Mouse (Mus musculus) liver, embryonic 12.5 days (tissue): ENCODE data around the gene Dhx35. TPM values are rescaled to one million over a fixed set of nuclear protein-coding genes. Genes with fewer than 3 reads are reported as not detected.

Experiments used
- ATAC-seq: fragments of 200-750 bp; cut with Nextera tagmentation; 2 replicates; pipeline ENCODE4 v1.8.0; 2017; ENCODE audit warnings: moderate number of reproducible peaks, mild to moderate bottlenecking, moderate library complexity
- H3K27ac ChIP-seq: fragments of 300-500 bp; sonication (generic); 2 replicates; pipeline ENCODE4 v1.5.1; 2016; ENCODE audit warnings: mild to moderate bottlenecking
- H3K27me3 ChIP-seq: fragments of 300-500 bp; sonication (generic); replicated peaks from 2 replicates; pipeline ENCODE4 v1.6.1; 2016; ENCODE audit warnings: mild to moderate bottlenecking, moderate library complexity
- H3K36me3 ChIP-seq: fragments of 300-500 bp; sonication (generic); 2 replicates; pipeline ENCODE4 v1.6.1; 2016; ENCODE audit warnings: mild to moderate bottlenecking, moderate library complexity
- H3K4me1 ChIP-seq: fragments of 300-500 bp; sonication (generic); 2 replicates; pipeline ENCODE4 v1.6.1; 2016
- H3K4me2 ChIP-seq: fragments of 300-500 bp; sonication (generic); 2 replicates; pipeline ENCODE4 v1.6.1; 2016; ENCODE audit warnings: mild to moderate bottlenecking, moderate library complexity
- H3K4me3 ChIP-seq: fragments of 300-500 bp; sonication (generic); 2 replicates; pipeline ENCODE4 v1.5.1; 2016; ENCODE audit warnings: mild to moderate bottlenecking, moderate library complexity
- H3K9ac ChIP-seq: fragments of 300-500 bp; sonication (generic); 2 replicates; pipeline ENCODE4 v1.6.1; 2016; ENCODE audit warnings: mild to moderate bottlenecking, moderate library complexity
- H3K9me3 ChIP-seq: fragments of 300-500 bp; sonication (generic); replicated peaks from 2 replicates; pipeline ENCODE4 v1.6.1; 2016; ENCODE audit warnings: mild to moderate bottlenecking, moderate library complexity
- WGBS: fragments of 180-500 bp; shearing (Covaris S2); methylation state at CpG from one replicate; pipeline ENCODE4 v1.1.7; 2016; ENCODE audit not compliant: insufficient replicate concordance; 5-methylcytosine and 5-hydroxymethylcytosine counted together
- polyA plus RNA-seq: library from polyadenylated mRNA; unstranded; fragments of >200 nt; fragmentation: Nextera tagmentation; extraction: Ambion mirVana; gene quantifications from 2 replicates; pipeline ENCODE4 v1.2.1, GENCODE M21; 2016

The Dhx35 gene
- polyA plus RNA-seq, 1 experiment from 2014 or later = 7.1 TPM

DNA sequence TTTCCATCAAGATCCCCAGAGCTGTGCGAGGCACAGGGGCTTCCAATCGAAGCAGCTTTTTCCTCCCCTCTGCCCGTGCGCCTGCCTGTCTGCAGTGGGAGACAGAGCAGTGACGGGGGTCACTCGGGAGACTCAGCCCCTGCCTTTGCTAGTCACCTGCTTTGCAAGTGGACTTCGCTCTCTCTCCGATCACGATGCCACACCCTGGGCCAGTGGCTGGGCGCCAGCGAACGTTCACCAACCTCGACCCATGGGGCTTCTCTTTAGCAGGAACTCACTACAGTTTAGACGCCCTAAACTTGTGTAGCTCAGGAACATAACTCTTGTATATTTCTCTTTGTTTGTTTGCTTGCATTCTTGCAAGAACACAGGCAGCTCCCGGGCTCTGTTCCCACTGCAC, 63.0 kb downstream of the Dhx35 start:
- H3K9me3 ChIP-seq = no peaks in the 10 kb centered on the region
- H3K9ac ChIP-seq = no peak overlapping the region
- peaks cover 58% of the 10 kb centered on the region for H3K36me3 ChIP-seq
- no peak overlapping the region for H3K27ac ChIP-seq
- no peaks in the 10 kb centered on the region for H3K27me3 ChIP-seq
- no peak overlapping the region for H3K4me2 ChIP-seq
- 82% methylated on average over 15 of the region's 15 CpGs for WGBS
- peaks cover 6% of the 10 kb centered on the region; the same call in 1 of the 2 replicates for H3K4me1 ChIP-seq
- no peak for ATAC-seq
- no peak overlapping the region for H3K4me3 ChIP-seq

GRCm38 (mm10) chr2:158861115-158861514, 66.5 kb downstream of the Dhx35 start:
- H3K4me3 ChIP-seq = no peak overlapping the region
- no peak overlapping the region for H3K9ac ChIP-seq
- no peaks in the 10 kb centered on the region for H3K4me1 ChIP-seq
- H3K27ac ChIP-seq = no peak overlapping the region
- no peak overlapping the region for H3K4me2 ChIP-seq
- WGBS = 71% methylated on average over 2 of the region's 2 CpGs
- no peaks in the 10 kb centered on the region for H3K27me3 ChIP-seq
- ATAC-seq = no peak
- H3K9me3 ChIP-seq = no peaks in the 10 kb centered on the region
- H3K36me3 ChIP-seq = peaks cover 30% of the 10 kb centered on the region

DNA sequence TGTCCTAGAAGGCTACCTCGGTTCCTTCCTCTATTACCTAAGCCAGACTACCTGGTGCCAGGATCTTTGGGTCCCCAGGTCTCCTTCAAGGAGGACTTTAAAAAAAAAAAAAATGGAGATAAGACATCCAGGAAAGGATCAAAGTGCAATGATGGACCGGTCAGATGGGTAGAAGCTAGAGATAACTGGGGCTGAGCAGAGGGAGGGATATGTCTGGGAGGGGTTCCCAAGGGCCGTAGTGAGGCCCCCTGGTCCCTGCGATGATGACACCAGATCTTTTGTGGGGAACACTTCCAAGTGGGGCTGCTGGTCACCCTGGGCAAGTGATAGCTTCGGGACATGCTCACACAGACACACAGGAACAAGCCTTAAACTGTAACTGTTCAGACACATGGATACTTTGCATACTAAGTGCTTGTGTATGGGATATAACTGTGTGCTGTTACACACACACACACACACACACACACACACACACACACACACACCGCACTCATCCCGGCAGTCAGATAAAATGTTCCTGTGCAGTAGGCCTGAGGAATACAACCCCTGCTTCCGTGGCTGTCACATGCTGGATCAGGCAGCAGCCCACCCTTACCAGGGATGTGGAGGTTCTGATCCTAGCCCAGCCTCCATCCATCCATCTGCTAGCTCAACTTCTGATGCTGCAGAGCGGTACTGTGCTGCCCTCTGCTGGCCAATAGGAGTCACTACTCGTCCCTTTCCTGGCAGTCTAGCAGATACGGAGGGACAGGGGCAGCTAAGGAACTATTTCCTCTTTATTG, 68.9 kb downstream of the Dhx35 start:
- Histone ChIP-seq H3K27me3 (no peaks in the 10 kb centered on the region), H3K4me3 (no peak overlapping the region), H3K4me1 (no peaks in the 10 kb centered on the region), H3K36me3 (0 out of 2 replicates have a peak, but pooled peaks cover 6% of the 10 kb centered on the region), H3K4me2 (no peak overlapping the region), H3K9me3 (no peaks in the 10 kb centered on the region), H3K9ac (no peak overlapping the region), H3K27ac (no peak overlapping the region)
- peak; percentile 28; the same call in 1 of the 2 replicates for ATAC-seq
- 41% methylated on average over 11 of the region's 11 CpGs for WGBS

DNA sequence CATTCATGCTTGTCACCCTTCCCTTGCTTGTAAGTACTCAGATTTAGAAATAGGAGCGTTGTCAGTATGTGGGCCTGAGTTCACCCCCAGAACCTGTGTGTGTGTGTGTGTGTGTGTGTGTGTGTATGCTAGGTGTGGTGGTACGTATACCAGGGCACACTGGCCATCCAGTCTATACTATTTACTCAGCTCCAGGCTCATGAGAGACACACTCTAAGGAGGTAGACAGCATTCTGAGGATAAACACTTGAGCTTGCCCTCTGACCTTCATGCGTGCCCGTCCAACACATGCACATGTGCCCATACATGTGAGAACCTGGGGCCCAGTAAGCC, 69.5 kb downstream of the Dhx35 start:
- no peaks in the 10 kb centered on the region for H3K9me3 ChIP-seq
- WGBS = 64% methylated on average over 4 of the region's 4 CpGs
- H3K4me2 ChIP-seq = no peak overlapping the region
- H3K27ac ChIP-seq = no peak overlapping the region
- ATAC-seq = 0 out of 2 replicates have a peak, but pooled peaks have one; percentile 8
- H3K27me3 ChIP-seq = no peaks in the 10 kb centered on the region
- H3K9ac ChIP-seq = no peak overlapping the region
- H3K4me1 ChIP-seq = no peaks in the 10 kb centered on the region
- H3K36me3 ChIP-seq = 0 out of 2 replicates have a peak, but pooled peaks cover 2% of the 10 kb centered on the region
- no peak overlapping the region for H3K4me3 ChIP-seq

DNA sequence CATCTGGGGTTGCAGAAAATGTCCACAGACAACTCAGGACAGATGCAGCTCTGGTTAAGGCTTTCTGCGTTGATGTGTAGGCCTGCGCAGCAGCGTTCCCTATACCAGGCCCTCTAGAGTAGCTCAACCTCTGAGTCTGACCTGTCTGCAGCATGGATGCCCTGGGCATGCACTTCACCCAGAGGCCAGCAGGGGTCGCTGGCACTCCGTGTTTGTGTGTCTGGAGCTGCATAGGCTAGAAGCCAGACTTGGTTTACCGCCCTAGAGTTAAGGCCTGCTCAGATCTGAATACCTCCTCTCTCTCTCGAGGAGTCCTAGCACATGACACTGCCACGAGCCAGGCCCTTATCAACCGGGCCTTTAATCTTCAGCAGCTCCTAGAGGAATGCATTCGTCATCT, 70.8 kb downstream of the Dhx35 start:
- H3K27me3 ChIP-seq = no peaks in the 10 kb centered on the region
- no peak overlapping the region for H3K4me3 ChIP-seq
- no peaks in the 10 kb centered on the region for H3K9me3 ChIP-seq
- H3K9ac ChIP-seq = no peak overlapping the region
- no peak overlapping the region for H3K27ac ChIP-seq
- ATAC-seq = peak; percentile 53; the same call in 1 of the 2 replicates
- no peak overlapping the region for H3K4me2 ChIP-seq
- no peaks in the 10 kb centered on the region for H3K36me3 ChIP-seq
- 16% methylated on average over 10 of the region's 10 CpGs for WGBS
- no peaks in the 10 kb centered on the region for H3K4me1 ChIP-seq

DNA sequence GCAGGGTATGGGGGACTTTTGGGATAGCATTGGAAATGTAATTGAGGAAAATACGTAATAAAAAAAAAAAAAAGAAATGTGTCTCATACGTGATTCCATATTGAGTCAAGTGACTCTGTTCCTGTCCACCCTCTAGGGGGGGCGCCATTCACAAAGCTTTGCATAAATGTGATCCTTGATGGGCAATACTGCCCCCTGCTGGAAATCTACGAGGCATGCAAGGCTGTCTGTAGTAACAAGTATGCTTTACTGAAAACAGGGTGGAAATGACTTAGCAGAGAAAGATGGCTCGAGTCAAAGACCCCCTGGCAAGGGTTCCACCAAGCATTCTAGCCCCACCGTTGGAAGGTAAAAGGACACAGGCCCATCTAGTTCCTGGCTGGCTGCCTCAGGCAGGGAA, 92.0 kb downstream of the Dhx35 start:
- H3K27ac ChIP-seq = no peak overlapping the region
- H3K4me3 ChIP-seq = no peak overlapping the region
- no peak overlapping the region for H3K9ac ChIP-seq
- H3K9me3 ChIP-seq = no peaks in the 10 kb centered on the region
- WGBS = 28% methylated on average over 6 of the region's 6 CpGs
- no peaks in the 10 kb centered on the region for H3K27me3 ChIP-seq
- no peaks in the 10 kb centered on the region for H3K36me3 ChIP-seq
- H3K4me1 ChIP-seq = no peaks in the 10 kb centered on the region
- no peak overlapping the region for H3K4me2 ChIP-seq
- no peak for ATAC-seq

DNA sequence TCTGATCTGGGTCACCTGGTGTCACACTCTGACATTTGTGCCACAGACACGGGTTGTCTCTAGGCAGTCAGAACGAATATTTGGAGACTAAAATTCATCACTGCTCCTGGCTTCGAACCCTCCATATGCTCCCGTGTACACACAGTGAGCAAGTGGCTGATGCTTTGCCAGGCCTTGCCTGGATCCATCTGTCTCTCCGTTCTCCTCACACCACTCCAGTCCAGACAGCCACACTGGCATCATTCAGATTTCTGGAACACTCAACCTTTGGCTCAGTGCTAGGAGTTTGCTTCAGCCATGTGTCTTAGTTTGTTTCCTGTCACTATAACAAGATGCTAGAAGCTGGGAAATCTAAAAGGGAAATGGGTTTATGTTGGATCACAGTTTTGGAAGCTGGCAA, 93.9 kb downstream of the Dhx35 start:
- no peaks in the 10 kb centered on the region for H3K9me3 ChIP-seq
- no peak overlapping the region for H3K9ac ChIP-seq
- no peaks in the 10 kb centered on the region for H3K27me3 ChIP-seq
- H3K4me1 ChIP-seq = no peaks in the 10 kb centered on the region
- no peak for ATAC-seq
- no peak overlapping the region for H3K4me2 ChIP-seq
- H3K27ac ChIP-seq = no peak overlapping the region
- H3K36me3 ChIP-seq = no peaks in the 10 kb centered on the region
- 67% methylated on average over 5 of the region's 5 CpGs for WGBS
- H3K4me3 ChIP-seq = no peak overlapping the region

GRCm38 (mm10) chr2:158889201-158889600, 94.6 kb downstream of the Dhx35 start:
- H3K4me1 ChIP-seq = no peaks in the 10 kb centered on the region
- H3K36me3 ChIP-seq = no peaks in the 10 kb centered on the region
- H3K27me3 ChIP-seq = no peaks in the 10 kb centered on the region
- no peak for ATAC-seq
- no peak overlapping the region for H3K4me3 ChIP-seq
- no peak overlapping the region for H3K27ac ChIP-seq
- 33% methylated on average over 11 of the region's 11 CpGs for WGBS
- no peaks in the 10 kb centered on the region for H3K9me3 ChIP-seq
- H3K4me2 ChIP-seq = no peak overlapping the region
- H3K9ac ChIP-seq = no peak overlapping the region

- WGBS = 67% methylated on average over 4 of the region's 4 CpGs
- H3K27me3 ChIP-seq = no peaks in the 10 kb centered on the region
- no peak overlapping the region for H3K9ac ChIP-seq
Observed at GRCm38 (mm10) chr2:158891319-158891718, 96.7 kb downstream of the Dhx35 start.

DNA sequence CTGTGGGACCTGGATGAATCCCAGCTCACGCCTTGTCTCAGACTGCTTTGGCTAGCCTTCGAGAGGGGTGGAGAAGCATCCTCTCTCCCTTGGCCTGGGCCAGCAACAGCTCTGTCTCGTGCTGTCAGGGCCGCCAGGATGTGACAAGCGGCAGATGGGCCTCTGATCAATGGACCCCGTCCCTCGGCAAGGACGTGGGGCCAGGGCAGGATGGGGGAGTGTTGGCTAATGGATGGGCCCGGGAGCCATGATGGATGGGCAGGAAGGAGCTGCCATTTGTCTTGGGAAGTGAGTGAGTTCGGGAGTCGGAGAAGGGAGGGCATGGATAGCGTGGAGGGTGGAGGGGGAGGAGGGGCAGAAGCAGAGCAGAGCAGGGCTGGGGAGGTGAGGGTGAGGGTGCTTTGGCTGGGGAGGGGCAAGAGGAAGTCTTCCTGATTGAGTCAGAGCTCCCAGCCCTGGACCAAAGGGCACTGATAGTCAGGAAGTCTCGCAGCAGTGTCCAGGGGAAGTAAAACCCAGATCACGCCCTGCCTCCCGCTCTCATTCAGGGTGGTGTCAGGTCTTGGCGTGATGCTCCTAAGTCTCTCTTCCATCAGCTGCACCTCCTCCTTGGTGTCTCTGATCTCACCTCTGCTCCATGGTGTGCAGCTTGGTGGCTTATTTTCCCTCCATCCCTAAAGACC, 98.7 kb downstream of the Dhx35 start:
- Histone ChIP-seq H3K27me3 (no peaks in the 10 kb centered on the region), H3K4me1 (no peaks in the 10 kb centered on the region), H3K36me3 (no peaks in the 10 kb centered on the region), H3K9me3 (no peaks in the 10 kb centered on the region), H3K9ac (no peak overlapping the region), H3K4me3 (no peak overlapping the region), H3K4me2 (no peak overlapping the region), H3K27ac (no peak overlapping the region)
- WGBS = 21% methylated on average over 16 of the region's 16 CpGs
- ATAC-seq = no peak

More at GRCm38 (mm10) chr2:158891319-158891718, 96.7 kb downstream of the Dhx35 start:
- ATAC-seq = no peak
- no peak overlapping the region for H3K4me3 ChIP-seq
- H3K36me3 ChIP-seq = no peaks in the 10 kb centered on the region
- no peak overlapping the region for H3K4me2 ChIP-seq
- no peaks in the 10 kb centered on the region for H3K9me3 ChIP-seq
- no peak overlapping the region for H3K27ac ChIP-seq
- no peaks in the 10 kb centered on the region for H3K4me1 ChIP-seq

DNA sequence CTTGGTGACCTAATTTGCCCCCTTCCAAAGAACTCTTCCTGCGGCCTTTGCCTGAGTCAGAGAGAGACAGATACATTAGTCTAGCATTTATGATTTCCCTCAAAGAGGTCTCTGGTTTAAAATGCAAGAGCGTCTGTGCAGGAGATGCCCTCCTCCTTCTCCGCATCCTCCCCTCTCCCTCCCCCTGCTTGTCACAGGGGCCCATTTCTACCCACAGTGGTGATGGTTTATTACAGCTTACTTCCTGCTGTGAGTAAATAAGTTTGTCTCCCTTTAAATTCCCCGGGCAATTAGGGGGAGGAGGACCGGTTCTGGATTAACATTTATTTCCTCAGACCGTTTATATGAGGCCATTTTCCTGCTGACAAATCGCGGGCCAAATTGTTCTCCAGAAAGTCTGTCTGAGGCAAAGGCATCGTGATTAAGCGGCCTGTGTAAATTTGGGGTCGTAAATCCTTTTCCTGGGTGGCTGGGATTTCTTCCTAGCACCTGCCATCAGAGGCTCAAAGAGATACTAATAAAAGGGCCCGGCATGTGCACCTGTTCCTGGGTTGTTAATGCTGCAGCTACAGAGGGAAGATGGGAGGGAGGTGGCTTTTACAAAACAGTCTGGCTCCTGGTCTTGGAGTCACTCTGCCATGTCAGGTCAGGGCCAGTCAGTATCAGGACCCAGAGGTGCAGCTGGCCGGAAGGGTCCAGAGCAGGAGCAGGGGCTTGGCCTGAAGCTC, 104.0 kb downstream of the Dhx35 start:
- Histone ChIP-seq H3K9me3 (no peaks in the 10 kb centered on the region), H3K36me3 (no peaks in the 10 kb centered on the region), H3K4me3 (no peak overlapping the region), H3K4me1 (no peaks in the 10 kb centered on the region), H3K9ac (no peak overlapping the region), H3K27ac (no peak overlapping the region), H3K27me3 (no peaks in the 10 kb centered on the region), H3K4me2 (no peak overlapping the region)
- ATAC-seq = no peak
- 52% methylated on average over 13 of the region's 13 CpGs for WGBS
